Mouse (Mus musculus) lung, postnatal 0 days (tissue): ENCODE data around the gene Gm5799. TPM values are rescaled to one million over a fixed set of nuclear protein-coding genes. Genes with fewer than 3 reads are reported as not detected.

Experiments used
- polyA plus RNA-seq: library from polyadenylated mRNA; unstranded; fragments of >200 nt; fragmentation: Nextera tagmentation; extraction: Ambion mirVana; gene quantifications from 2 replicates; pipeline ENCODE4 v1.2.1, GENCODE M21; 2015

Gene Gm5799
- polyA plus RNA-seq, 1 experiment from 2014 or later, result not detected

Other genes starting within 250 kb of the Gm5799 start
- gene Gm8127, start 249.7 kb upstream of the Gm5799 start, polyA plus RNA-seq, result not detected in 2 replicates
- not detected in 2 replicates for gene 1700001F09Rik, start 195.8 kb upstream of the Gm5799 start, polyA plus RNA-seq
- not detected in 2 replicates for gene Gm8138, start 127.2 kb upstream of the Gm5799 start, polyA plus RNA-seq
- gene Gm17654, start 35.6 kb downstream of the Gm5799 start, polyA plus RNA-seq, result not detected in 2 replicates
- not detected in 2 replicates for gene Gm10375, start 64.4 kb downstream of the Gm5799 start, polyA plus RNA-seq
- not detected in 2 replicates for gene Gm8165, start 133.6 kb downstream of the Gm5799 start, polyA plus RNA-seq
- 0.54 and 0.56 TPM in 2 replicates for gene Gm7324, start 154.3 kb downstream of the Gm5799 start, polyA plus RNA-seq
- not detected in 2 replicates for gene Gm16506, start 183.9 kb downstream of the Gm5799 start, polyA plus RNA-seq
- not detected in 2 replicates for gene Gm6526, start 204.3 kb downstream of the Gm5799 start, polyA plus RNA-seq
- not detected in 2 replicates for gene Gm8180, start 241.2 kb downstream of the Gm5799 start, polyA plus RNA-seq